Mouse (Mus musculus): ENCODE measurements around the gene Frmd4b. TPM values are rescaled to one million over a fixed set of nuclear protein-coding genes. Genes with fewer than 3 reads are reported as not detected.

The Frmd4b gene
- polyA plus RNA-seq, 1 experiment from 2014 or later: 13.9 TPM

DNA sequence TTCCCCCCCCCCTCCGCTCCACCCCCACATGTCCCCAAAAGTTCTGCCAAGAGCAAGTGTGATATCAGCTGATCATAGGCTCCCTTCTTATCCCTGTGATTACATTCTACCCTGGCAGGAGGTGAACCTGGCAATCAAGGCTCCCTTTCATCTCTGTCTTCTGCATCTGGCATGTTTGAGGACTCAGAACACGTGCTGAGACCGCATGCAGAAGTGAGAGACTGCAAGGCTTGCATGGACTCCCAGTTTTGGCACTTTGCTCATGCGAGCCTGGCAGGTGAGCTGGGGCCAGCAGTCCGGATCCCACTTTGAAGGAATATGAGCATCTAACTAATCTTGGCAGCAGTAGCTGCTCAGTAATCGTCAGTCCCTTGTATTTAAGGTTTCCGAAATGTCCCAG lies 39.1 kb downstream of the Frmd4b start:
- 59% methylated on average over 7 of the region's 7 CpGs for WGBS
- H3K9ac ChIP-seq: no peak overlapping the region
- H3K27me3 ChIP-seq: no peaks in the 10 kb centered on the region
- no peak for ATAC-seq (ENCODE audit: insufficient number of reproducible peaks, low FRiP score, low TSS enrichment, low read depth)
- H3K4me2 ChIP-seq: no peak overlapping the region
- H3K4me1 ChIP-seq: no peaks in the 10 kb centered on the region
- H3K4me3 ChIP-seq: no peak overlapping the region
- no peaks in the 10 kb centered on the region for H3K36me3 ChIP-seq
- H3K9me3 ChIP-seq: no peaks in the 10 kb centered on the region
- no peak overlapping the region for H3K27ac ChIP-seq

DNA sequence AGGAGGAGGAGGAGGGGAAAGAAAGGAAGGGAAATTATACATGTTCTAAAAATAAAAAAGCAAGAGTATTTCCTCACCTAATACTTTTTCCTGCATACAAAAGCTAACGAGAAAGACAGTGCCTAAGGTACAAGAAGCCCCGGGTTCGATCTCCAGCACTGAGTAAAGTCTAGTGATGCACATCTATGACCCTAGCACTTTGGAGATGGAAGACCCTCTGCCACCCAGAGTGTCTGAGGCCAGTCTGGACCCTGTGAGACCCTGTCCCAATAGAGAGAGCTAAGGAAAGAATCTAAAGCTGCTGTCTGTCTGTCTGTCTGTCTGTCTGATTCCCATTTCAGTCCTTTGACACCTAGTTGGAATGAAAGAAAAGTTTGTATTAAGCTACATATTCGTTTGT lies 40.0 kb downstream of the Frmd4b start:
- no peak for ATAC-seq (ENCODE audit: insufficient number of reproducible peaks, low FRiP score, low TSS enrichment, low read depth)
- 72% methylated on average over 4 of the region's 4 CpGs for WGBS
- no peaks in the 10 kb centered on the region for H3K9me3 ChIP-seq

DNA sequence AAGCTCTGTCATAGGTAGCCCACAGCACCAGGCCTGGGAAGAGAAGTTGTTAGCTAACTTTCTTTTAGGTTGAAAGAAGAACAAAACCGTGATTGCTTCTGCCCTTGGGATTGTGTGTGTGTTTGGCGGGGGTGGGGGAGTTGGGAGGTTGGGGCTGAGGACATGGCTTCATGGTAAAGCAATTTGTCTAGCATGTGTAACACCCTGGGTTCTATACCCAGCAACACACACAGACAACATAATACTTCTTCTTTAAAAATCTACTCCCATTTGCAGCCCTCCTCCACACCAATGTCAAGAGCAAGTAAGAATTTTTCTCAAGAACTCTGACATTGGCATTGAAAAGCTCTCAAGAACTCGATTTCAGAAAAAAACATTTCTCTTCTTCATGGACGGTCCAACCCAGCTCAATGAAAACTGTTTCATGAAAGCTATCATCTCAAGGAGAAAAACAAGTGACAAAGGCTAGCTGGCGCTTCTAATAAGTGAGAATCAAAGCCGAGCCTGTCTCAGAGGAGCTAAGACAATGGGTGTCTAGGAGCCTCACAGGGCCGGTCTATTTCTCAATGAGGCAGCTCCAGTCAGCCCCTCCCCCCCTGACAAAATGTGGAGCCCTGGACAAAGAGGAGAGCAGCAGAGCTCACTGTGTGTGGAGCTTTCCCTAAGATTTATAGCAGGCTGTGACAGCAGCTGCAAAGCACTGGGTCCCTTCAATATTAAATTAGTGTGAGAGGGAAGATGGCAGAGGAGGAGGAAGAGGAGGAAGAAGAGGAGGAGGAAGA lies 40.6 kb downstream of the Frmd4b start:
- H3K4me3 ChIP-seq: no peak overlapping the region
- no peaks in the 10 kb centered on the region for H3K9me3 ChIP-seq
- WGBS: 70% methylated on average over 7 of the region's 7 CpGs
- no peaks in the 10 kb centered on the region for H3K36me3 ChIP-seq
- no peak overlapping the region for H3K4me2 ChIP-seq
- no peaks in the 10 kb centered on the region for H3K27me3 ChIP-seq
- H3K9ac ChIP-seq: no peak overlapping the region
- ATAC-seq (ENCODE audit: insufficient number of reproducible peaks, low FRiP score, low TSS enrichment, low read depth): no peak
- no peak overlapping the region for H3K27ac ChIP-seq
- H3K4me1 ChIP-seq: no peaks in the 10 kb centered on the region

More for the DNA sequence above, 40.0 kb downstream of the Frmd4b start:
- Histone ChIP-seq H3K36me3 (no peaks in the 10 kb centered on the region), H3K27me3 (no peaks in the 10 kb centered on the region), H3K4me3 (no peak overlapping the region), H3K27ac (no peak overlapping the region), H3K4me2 (no peak overlapping the region), H3K9ac (no peak overlapping the region), H3K4me1 (no peaks in the 10 kb centered on the region)

DNA sequence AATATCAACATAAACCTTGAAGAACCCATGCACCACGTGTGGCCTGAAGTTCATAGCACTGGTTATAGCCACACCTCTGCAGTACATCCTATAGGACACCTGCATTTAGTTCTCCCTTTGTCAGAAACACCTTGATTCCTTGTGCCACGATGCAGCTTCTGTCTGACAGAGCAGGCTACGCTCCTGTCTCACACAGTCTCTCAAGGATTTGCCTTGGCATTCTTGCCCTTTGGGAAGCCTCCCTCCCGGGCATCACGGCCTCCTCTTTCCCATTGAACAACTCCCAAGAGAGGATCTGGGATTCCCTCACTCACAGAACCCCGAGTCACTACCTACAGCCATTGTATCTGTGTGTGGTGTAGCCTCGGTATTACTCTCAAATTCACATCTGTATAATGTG lies 41.2 kb downstream of the Frmd4b start:
- H3K9me3 ChIP-seq: no peaks in the 10 kb centered on the region
- H3K36me3 ChIP-seq: no peaks in the 10 kb centered on the region
- no peak overlapping the region for H3K4me2 ChIP-seq
- no peak overlapping the region for H3K27ac ChIP-seq
- H3K9ac ChIP-seq: no peak overlapping the region
- no peak overlapping the region for H3K4me3 ChIP-seq
- 81% methylated on average over 7 of the region's 7 CpGs for WGBS
- no peaks in the 10 kb centered on the region for H3K4me1 ChIP-seq
- ATAC-seq (ENCODE audit: insufficient number of reproducible peaks, low FRiP score, low TSS enrichment, low read depth): no peak
- H3K27me3 ChIP-seq: no peaks in the 10 kb centered on the region

DNA sequence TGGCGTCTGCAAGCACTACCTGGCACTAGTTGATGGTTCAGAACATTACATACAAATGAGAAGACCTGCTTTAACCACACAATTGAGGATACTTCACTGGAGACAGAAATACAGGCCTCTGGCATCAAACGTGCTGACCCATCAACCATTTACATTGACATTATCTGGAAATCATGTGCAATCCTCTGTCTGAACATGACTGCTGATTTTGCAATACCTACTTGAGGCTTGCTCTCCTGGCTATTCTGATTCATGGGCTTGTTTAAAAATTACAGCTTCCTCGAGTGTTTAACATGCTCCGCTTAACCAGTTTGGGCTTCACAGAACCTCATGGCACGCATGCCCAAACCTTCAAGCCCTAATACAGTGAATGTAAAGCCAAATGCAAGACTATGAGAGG lies 42.4 kb downstream of the Frmd4b start:
- no peak overlapping the region for H3K27ac ChIP-seq
- no peaks in the 10 kb centered on the region for H3K27me3 ChIP-seq
- 74% methylated on average over 5 of the region's 5 CpGs for WGBS
- no peaks in the 10 kb centered on the region for H3K9me3 ChIP-seq
- ATAC-seq (ENCODE audit: insufficient number of reproducible peaks, low FRiP score, low TSS enrichment, low read depth): no peak
- H3K4me1 ChIP-seq: no peaks in the 10 kb centered on the region
- H3K4me2 ChIP-seq: no peak overlapping the region
- no peak overlapping the region for H3K9ac ChIP-seq
- H3K4me3 ChIP-seq: no peak overlapping the region
- no peaks in the 10 kb centered on the region for H3K36me3 ChIP-seq

DNA sequence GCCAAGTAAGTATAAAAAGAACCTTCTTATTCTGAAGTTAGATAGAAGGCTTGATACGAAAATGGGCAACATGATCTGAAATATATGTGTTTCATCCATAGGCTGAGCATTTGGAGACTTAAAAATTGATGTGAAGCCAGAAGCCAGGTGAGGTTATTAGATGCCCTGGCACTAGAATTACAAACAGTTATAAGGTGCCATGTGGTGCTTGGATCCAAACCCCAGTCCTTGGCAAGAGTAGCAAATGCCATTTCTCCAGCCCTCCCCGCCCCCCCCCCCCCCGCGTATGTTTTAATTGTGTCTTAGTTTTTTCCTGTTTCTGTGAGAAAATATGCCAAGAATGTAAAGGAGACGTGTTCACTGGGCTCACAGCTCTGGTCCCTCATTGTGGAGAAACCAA lies 45.1 kb downstream of the Frmd4b start:
- Histone ChIP-seq H3K27ac (no peak overlapping the region), H3K9ac (no peak overlapping the region), H3K27me3 (no peaks in the 10 kb centered on the region), H3K9me3 (no peaks in the 10 kb centered on the region), H3K36me3 (no peaks in the 10 kb centered on the region), H3K4me2 (no peak overlapping the region), H3K4me3 (no peak overlapping the region), H3K4me1 (no peaks in the 10 kb centered on the region)
- ATAC-seq (ENCODE audit: insufficient number of reproducible peaks, low FRiP score, low TSS enrichment, low read depth): no peak
- 79% methylated on average over 5 of the region's 5 CpGs for WGBS

DNA sequence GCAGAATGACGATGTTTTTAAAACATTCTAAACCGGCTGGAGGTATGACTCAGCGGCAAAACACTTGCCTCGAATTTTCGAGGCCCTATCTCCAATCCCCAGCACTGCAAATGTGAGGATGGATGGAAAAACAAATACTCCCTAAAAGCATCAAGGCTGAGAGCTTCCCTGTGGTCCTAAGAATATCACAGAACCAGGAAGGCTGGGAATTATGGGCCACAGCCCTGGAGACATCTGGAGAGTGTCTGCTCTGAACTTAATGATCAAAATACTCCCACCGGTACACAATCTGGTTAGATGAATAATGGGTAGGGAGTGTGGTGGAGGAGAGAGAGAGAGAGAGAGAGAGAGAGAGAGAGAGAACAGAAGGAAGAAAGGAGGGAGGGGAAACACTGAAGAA lies 48.8 kb downstream of the Frmd4b start:
- WGBS: 39% methylated on average over 6 of the region's 6 CpGs

DNA sequence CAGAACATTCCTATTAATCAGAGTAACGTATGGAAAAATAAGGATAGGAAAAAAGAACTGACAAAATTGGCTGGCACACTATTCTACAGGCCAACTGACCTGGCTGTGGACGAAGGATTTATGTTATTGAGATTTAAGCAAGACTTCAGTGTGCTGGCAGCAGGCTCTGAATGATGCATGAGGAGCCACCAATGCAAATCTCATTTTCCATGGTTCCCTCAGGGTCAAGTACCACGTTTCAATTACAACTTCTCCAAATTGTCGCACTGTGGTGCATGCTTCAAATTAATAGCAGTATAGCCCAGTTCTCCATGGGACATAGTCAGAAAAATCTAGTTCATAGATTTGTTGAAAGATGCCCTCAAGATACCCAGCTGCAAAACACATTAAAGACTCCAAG lies 50.6 kb downstream of the Frmd4b start:
- Histone ChIP-seq H3K9ac (no peak overlapping the region), H3K36me3 (no peaks in the 10 kb centered on the region), H3K4me2 (no peak overlapping the region), H3K27ac (no peak overlapping the region), H3K9me3 (no peaks in the 10 kb centered on the region), H3K4me3 (no peak overlapping the region), H3K4me1 (no peaks in the 10 kb centered on the region), H3K27me3 (no peaks in the 10 kb centered on the region; the same call in 1 of the 2 replicates)
- ATAC-seq (ENCODE audit: insufficient number of reproducible peaks, low FRiP score, low TSS enrichment, low read depth): no peak
- WGBS: 50% methylated on average over 4 of the region's 4 CpGs

More for the DNA sequence above, 48.8 kb downstream of the Frmd4b start:
- Histone ChIP-seq H3K27me3 (no peaks in the 10 kb centered on the region), H3K4me1 (no peaks in the 10 kb centered on the region), H3K4me3 (no peak overlapping the region), H3K4me2 (no peak overlapping the region), H3K9ac (no peak overlapping the region), H3K27ac (no peak overlapping the region), H3K36me3 (no peaks in the 10 kb centered on the region), H3K9me3 (no peaks in the 10 kb centered on the region)
- ATAC-seq (ENCODE audit: insufficient number of reproducible peaks, low FRiP score, low TSS enrichment, low read depth): no peak

DNA sequence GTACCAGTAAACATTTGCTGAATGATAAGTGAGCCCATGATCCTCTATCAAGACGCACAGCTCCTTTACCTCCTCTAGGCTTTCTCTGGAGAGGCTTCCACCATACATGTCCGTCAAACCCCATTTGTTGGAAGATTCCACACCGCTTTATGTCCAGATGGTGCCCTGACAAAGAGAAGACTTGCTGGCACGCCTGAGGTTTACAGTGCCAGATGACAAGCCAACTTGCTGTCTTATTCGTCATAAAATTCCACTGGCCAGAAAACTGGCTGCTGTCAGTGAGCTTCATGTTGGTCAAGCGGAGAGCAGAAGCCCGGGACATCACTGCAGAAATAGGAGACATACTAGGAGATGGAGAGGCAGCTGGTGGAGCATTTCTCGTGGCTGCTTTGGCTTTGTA lies 60.2 kb downstream of the Frmd4b start:
- H3K36me3 ChIP-seq: no peaks in the 10 kb centered on the region
- H3K27ac ChIP-seq: no peak overlapping the region
- H3K4me3 ChIP-seq: no peak overlapping the region
- no peak overlapping the region for H3K4me2 ChIP-seq
- H3K9me3 ChIP-seq: no peaks in the 10 kb centered on the region
- no peak overlapping the region for H3K9ac ChIP-seq
- no peaks in the 10 kb centered on the region for H3K4me1 ChIP-seq
- H3K27me3 ChIP-seq: no peaks in the 10 kb centered on the region; the same call in 1 of the 2 replicates
- WGBS: 78% methylated on average over 8 of the region's 8 CpGs
- ATAC-seq (ENCODE audit: insufficient number of reproducible peaks, low FRiP score, low TSS enrichment, low read depth): no peak

DNA sequence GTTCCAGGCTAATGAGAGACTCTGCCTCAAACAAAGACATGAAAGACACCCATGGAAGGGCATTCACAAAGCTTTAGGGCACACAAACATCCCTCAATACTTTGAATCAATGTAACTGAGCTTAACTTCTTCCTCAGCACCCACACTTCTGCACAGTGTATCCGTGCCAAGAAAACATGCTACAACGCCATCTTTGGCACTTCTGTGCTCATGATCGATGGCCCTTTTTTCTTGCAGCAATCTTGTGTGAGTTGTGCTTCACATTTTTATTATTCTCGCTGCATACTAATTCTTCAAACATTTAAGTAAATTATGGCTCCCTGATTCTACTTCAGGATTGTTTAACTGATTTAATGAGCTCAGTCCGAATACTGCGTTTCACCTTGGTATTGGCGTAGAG lies 61.7 kb downstream of the Frmd4b start:
- Histone ChIP-seq H3K9ac (no peak overlapping the region), H3K36me3 (no peaks in the 10 kb centered on the region), H3K4me2 (no peak overlapping the region), H3K27me3 (no peaks in the 10 kb centered on the region), H3K27ac (no peak overlapping the region), H3K4me1 (no peaks in the 10 kb centered on the region), H3K4me3 (no peak overlapping the region), H3K9me3 (no peaks in the 10 kb centered on the region)
- WGBS: 90% methylated on average over 7 of the region's 7 CpGs
- no peak for ATAC-seq (ENCODE audit: insufficient number of reproducible peaks, low FRiP score, low TSS enrichment, low read depth)

DNA sequence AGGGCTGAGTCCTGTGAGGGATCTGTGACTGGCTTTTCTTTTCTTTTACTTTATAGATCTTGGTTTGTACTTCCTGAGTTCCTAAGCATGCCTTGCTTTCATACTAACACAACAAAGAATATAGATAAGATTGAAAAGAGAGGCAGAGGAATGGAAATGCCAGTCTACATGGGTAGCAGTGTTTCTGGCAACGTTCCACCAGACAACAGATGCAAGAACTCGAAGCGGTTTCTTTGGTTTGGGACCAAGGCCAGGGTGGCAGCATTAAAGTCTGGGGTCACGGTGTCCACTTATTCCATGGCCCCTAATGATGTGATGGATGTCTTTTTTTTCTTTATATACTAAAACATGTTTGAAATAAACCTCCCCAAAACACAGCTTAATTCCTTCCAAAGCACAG lies 63.9 kb downstream of the Frmd4b start:
- Histone ChIP-seq H3K36me3 (no peaks in the 10 kb centered on the region), H3K4me2 (no peak overlapping the region), H3K4me1 (no peaks in the 10 kb centered on the region), H3K27me3 (no peaks in the 10 kb centered on the region), H3K9ac (no peak overlapping the region), H3K9me3 (no peaks in the 10 kb centered on the region), H3K27ac (no peak overlapping the region), H3K4me3 (no peak overlapping the region)
- ATAC-seq (ENCODE audit: insufficient number of reproducible peaks, low FRiP score, low TSS enrichment, low read depth): no peak
- 62% methylated on average over 4 of the region's 4 CpGs for WGBS

DNA sequence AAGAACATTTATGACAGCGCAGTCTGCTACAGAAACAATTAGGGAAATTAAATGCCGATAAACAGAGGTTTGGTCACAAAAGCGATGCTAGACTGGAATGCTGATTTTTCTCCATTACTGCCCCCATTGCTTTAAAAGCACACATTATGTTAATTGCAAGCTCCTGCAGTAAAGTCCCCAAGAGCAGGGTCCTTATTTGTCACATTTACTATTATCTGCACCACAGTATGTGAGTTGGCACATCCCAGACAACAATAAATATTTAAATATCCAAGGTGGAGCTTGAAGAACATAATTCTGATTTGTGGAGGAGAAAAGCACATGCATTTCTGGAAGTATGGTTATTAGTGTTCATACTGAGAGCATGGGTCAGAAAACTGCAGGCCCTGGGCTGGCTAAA lies 64.8 kb downstream of the Frmd4b start:
- no peaks in the 10 kb centered on the region for H3K9me3 ChIP-seq
- H3K4me2 ChIP-seq: no peak overlapping the region
- no peak for ATAC-seq (ENCODE audit: insufficient number of reproducible peaks, low FRiP score, low TSS enrichment, low read depth)
- no peaks in the 10 kb centered on the region for H3K36me3 ChIP-seq
- H3K4me3 ChIP-seq: no peak overlapping the region
- WGBS: 72% methylated on average over 3 of the region's 3 CpGs
- H3K4me1 ChIP-seq: no peaks in the 10 kb centered on the region
- no peak overlapping the region for H3K27ac ChIP-seq
- H3K27me3 ChIP-seq: no peaks in the 10 kb centered on the region
- H3K9ac ChIP-seq: no peak overlapping the region

DNA sequence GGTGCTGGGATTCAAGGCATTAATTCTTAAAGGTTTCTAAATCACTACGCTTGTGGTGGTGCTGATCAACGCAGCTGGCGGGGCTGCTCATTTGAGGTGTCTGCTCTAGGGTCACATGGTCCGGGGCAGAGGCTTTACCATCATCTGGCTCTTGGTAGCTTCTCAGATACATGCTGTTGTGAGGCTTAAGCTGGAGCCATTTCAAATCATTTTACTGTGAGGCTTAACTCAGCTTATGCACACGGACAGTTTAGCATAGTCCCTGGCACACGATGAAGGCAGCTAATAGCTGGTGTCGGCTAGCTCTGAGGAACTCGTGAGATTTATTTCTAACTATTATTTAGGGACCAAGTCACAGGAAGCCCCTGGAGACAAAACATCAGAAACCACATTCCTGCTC lies 65.5 kb downstream of the Frmd4b start:
- Histone ChIP-seq H3K9me3 (no peaks in the 10 kb centered on the region), H3K27ac (no peak overlapping the region), H3K9ac (no peak overlapping the region), H3K36me3 (no peaks in the 10 kb centered on the region), H3K4me2 (no peak overlapping the region), H3K27me3 (no peaks in the 10 kb centered on the region), H3K4me3 (no peak overlapping the region), H3K4me1 (no peaks in the 10 kb centered on the region)
- 38% methylated on average over 8 of the region's 8 CpGs for WGBS
- no peak for ATAC-seq (ENCODE audit: insufficient number of reproducible peaks, low FRiP score, low TSS enrichment, low read depth)

All from limb, embryonic 15.5 days (tissue).